Mouse (Mus musculus) neural tube, embryonic 11.5 days (tissue): ENCODE measurements around the gene Alkbh4. TPM values are rescaled to one million over a fixed set of nuclear protein-coding genes. Genes with fewer than 3 reads are reported as not detected.

Experiments used
- ATAC-seq: fragments of 200-750 bp; cut with Nextera tagmentation; 2 replicates; pipeline ENCODE4 v1.8.0; 2017; ENCODE audit warnings: moderate number of reproducible peaks, mild to moderate bottlenecking, moderate TSS enrichment, moderate library complexity; ENCODE audit not compliant: insufficient read depth, low FRiP score, low TSS enrichment
- DNase-seq: peaks from one replicate; pipeline ENCODE4 v3.0.0-alpha.2; 2015; ENCODE audit warnings: low spot score
- H3K27ac ChIP-seq: fragments of 300-500 bp; sonication (generic); 2 replicates; pipeline ENCODE4 v1.5.1; 2014; ENCODE audit warnings: low read depth, mild to moderate bottlenecking, low read length
- H3K27me3 ChIP-seq: fragments of 300-500 bp; sonication (generic); 2 replicates; pipeline ENCODE4 v1.6.1; 2014; ENCODE audit warnings: mild to moderate bottlenecking, low read length, mixed read lengths; ENCODE audit not compliant: control insufficient read depth, insufficient read depth
- H3K36me3 ChIP-seq: fragments of 300-500 bp; sonication (generic); 2 replicates; pipeline ENCODE4 v1.6.1; 2014; ENCODE audit warnings: mild to moderate bottlenecking, low read length, moderate library complexity, mixed read lengths; ENCODE audit not compliant: control insufficient read depth, insufficient read depth
- H3K4me1 ChIP-seq: fragments of 300-500 bp; sonication (generic); 2 replicates; pipeline ENCODE4 v1.6.1; 2014; ENCODE audit warnings: low read length, mixed read lengths; ENCODE audit not compliant: control insufficient read depth, insufficient read depth
- H3K4me2 ChIP-seq: fragments of 300-500 bp; sonication (generic); 2 replicates; pipeline ENCODE4 v1.6.1; 2014; ENCODE audit warnings: low read depth, mild to moderate bottlenecking, moderate library complexity
- H3K4me3 ChIP-seq: fragments of 300-500 bp; sonication (generic); 2 replicates; pipeline ENCODE4 v1.5.1; 2014; ENCODE audit warnings: low read depth, low read length
- H3K9ac ChIP-seq: fragments of 300-500 bp; sonication (generic); 2 replicates; pipeline ENCODE4 v1.6.1; 2014; ENCODE audit warnings: mild to moderate bottlenecking, low read length
- H3K9me3 ChIP-seq: fragments of 300-500 bp; sonication (generic); 2 replicates; pipeline ENCODE4 v1.6.1; 2016; ENCODE audit warnings: low read length; ENCODE audit not compliant: control insufficient read depth
- WGBS: fragments of 180-500 bp; shearing (Covaris S2); extraction: QIAGEN DNeasy Blood & Tissue Kit; methylation state at CpG from one replicate; pipeline ENCODE4 v1.1.7; 2014; 5-methylcytosine and 5-hydroxymethylcytosine counted together
- polyA plus RNA-seq: library from polyadenylated mRNA; unstranded; fragments of >200 nt; fragmentation: Nextera tagmentation; extraction: Ambion mirVana; gene quantifications from 2 replicates; pipeline ENCODE4 v1.2.1, GENCODE M21; 2014

Gene Alkbh4
- polyA plus RNA-seq, 1 experiment from 2014 or later, result 21.1 TPM

DNA sequence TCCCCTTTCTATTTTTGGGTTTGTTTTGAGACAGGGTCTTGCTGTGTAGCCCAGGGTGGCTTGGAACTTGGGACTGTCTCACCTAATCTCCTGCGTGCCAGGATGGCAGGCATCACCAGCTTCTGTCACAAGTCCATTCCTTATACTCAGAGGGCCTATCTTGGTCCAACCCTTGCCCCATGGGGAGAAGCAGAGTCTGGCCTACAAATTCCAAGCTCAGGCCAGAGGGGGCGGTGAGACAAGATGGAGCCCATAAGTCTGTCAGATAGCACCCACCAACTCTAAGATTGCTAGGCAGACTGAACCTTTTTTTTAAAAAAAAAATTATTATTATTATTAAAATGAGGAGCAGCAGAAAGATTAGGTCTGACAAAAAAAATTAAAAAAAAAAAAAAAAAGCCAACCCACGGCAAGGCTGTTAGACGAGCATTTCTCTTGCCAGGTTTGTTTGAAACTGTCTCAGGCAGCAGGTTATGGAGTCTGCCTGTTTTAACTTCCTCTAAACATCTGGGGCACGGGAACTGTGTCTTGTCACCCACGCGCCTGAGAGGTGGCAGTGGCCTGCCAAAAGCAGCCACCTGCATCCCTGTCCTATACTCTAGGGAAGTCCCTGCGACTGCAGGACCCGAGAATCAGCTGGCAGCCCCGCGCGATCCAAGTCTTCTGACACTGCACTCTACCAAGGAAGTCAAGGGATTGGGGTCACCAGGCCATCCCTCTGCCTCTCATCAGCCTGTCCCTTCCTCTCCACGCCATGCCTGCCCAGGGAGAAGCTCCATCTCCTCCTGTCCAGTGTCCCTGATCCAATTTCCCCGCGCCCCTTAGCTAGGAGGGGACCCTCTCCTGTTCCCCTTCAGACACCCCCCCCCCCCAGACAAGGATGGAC lies 33.9 kb downstream of the Alkbh4 start:
- ATAC-seq (peak; percentile 67), DNase-seq (peak; percentile 58)
- H3K27ac ChIP-seq, result peak overlapping the region; percentile 27; the same call in 1 of the 2 replicates
- peak overlapping the region; percentile 90 for H3K4me2 ChIP-seq
- H3K4me1 ChIP-seq, result peaks cover 8% of the 10 kb centered on the region; the same call in 1 of the 2 replicates
- no peaks in the 10 kb centered on the region for H3K36me3 ChIP-seq
- H3K27me3 ChIP-seq, result no peaks in the 10 kb centered on the region
- H3K9me3 ChIP-seq, result no peaks in the 10 kb centered on the region
- H3K9ac ChIP-seq, result peak overlapping the region; percentile 63
- H3K4me3 ChIP-seq, result peak overlapping the region; percentile 53
- WGBS, result 18% methylated on average over 15 of the region's 15 CpGs

DNA sequence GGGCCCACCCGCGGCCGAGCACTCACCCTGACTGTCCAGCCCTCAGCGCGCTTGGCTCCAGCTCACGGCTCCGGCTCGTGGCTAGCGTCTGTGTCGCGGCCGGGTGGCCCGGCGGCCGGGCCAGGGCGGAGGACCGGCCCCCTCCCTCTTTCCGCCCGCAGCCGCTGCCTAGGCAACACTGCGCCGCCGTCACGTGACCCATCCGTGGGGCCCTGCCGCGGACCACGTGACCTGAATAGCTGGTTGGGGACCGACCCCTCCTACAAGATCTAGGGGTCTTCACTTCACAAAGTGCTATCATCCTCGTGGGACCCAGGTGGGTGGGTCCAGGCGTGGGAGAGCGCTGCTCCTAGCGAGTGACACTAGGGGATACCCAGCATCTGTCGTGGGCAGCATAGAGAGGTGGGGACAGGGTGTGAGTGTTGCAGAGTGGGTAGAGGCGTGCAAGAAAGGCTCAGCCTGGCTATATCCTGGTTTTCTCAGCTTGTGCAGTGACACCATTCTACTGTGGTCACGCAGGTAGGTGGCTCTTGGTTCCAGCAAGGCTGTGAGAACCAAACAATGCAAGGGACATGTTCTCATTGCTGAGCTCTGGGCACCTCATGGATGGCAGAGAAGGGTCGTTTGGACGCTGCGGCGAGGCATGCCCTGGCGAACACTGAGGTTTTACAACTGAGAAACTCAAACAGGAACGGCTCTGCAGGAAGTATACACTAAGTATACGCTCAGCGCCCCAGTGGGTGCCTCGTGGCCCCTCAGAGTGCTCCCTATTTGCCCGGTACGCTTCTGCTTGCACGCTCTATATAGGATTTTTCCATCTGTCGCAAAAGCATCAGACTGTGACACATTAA lies 34.8 kb downstream of the Alkbh4 start, which contains the start of gene Orai2:
Orai2 (minus strand) TSS at position 202 of the 851 bp plus-strand sequence.
- Histone ChIP-seq H3K4me3 (peak within 1 kb of the TSS; percentile 53), H3K27me3 (no peaks in the 10 kb centered on the region), H3K4me1 (peaks cover 8% of the 10 kb centered on the region; the same call in 1 of the 2 replicates), H3K9me3 (no peaks in the 10 kb centered on the region), H3K27ac (peak within 1 kb of the TSS; percentile 27; the same call in 1 of the 2 replicates), H3K9ac (peak within 1 kb of the TSS; percentile 63), H3K36me3 (no peaks in the 10 kb centered on the region), H3K4me2 (peak within 1 kb of the TSS; percentile 90)
- ATAC-seq (peak; percentile 88), DNase-seq (peak; percentile 87)
- 8% methylated on average over 42 of the region's 49 CpGs for WGBS

DNA sequence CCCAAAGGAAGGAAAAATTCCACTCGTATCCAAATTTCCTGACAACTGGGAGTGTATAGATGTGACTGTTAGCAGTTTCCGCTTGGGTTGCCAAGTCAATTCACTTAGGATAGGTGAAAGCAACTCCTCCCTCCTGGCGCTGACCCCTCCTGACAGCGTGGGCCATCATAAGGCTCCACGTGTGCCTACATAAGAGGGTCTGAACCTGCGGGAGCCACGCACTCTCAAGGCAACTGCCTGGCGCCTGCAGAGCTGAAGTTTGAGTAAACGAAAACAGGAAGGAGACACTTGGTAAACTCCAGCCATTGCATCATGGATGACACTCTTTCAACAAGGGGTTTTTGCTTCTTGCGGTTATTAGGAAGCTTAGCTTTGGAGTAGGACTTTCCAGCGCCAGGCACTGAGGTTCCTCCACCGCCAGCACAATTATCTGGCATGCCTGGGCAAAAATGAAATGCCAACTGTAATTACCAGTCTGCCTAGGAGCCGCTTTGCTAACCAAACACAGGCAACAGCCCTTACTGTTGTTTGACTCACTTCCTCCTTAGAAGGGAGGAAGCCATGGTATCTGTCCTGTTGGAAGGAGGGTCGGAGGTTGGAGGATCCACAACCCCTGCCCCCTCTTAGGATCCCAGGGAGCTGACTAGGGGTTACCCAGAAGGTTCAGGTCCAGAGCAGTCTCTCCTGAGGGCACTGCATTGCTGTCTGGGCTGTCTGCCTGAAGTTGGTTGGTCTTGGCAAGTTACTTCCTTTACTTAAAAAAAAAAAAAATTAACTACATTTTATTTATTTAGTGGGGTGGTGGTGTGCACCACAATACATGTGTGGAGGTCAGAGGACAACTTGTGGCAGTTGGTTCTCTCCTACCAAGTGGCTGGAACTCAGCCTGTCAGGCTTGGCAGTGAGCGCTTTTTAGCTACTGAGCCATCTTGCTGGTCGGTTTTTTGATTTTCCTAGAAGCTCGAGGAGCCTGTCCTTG lies 35.7 kb downstream of the Alkbh4 start:
- ATAC-seq (no peak), DNase-seq (no peak)
- peak overlapping the region; percentile 90 for H3K4me2 ChIP-seq
- peak overlapping the region; percentile 53; the same call in 1 of the 2 replicates for H3K4me3 ChIP-seq
- no peaks in the 10 kb centered on the region for H3K36me3 ChIP-seq
- peak overlapping the region; percentile 63; the same call in 1 of the 2 replicates for H3K9ac ChIP-seq
- WGBS, result 42% methylated on average over 17 of the region's 17 CpGs
- H3K9me3 ChIP-seq, result no peaks in the 10 kb centered on the region
- H3K4me1 ChIP-seq, result peaks cover 8% of the 10 kb centered on the region; the same call in 1 of the 2 replicates
- no peaks in the 10 kb centered on the region for H3K27me3 ChIP-seq
- H3K27ac ChIP-seq, result no peak overlapping the region

DNA sequence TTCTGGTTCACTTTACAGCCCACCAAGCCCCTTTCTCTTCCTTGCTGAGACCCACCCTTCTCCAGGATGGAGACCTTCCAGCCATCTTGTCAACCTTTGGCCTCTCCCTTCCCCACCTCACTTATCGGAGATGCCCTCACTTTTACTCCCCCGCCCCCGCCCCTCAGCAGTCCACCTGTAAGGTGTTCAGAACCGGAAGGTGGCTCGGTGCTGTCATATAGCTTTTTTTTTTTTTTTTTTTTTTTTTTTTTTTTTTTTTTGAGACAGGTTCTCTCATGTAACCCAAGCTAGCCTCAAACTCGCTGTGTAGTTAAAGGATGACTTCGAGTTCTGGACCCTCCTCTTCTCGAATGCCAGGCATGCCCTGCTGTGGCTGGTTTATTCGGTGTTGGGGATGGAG lies 37.0 kb downstream of the Alkbh4 start:
- Histone ChIP-seq H3K4me1 (peaks cover 8% of the 10 kb centered on the region; the same call in 1 of the 2 replicates), H3K27me3 (no peaks in the 10 kb centered on the region), H3K9me3 (no peaks in the 10 kb centered on the region), H3K9ac (no peak overlapping the region), H3K4me3 (no peak overlapping the region), H3K27ac (no peak overlapping the region), H3K4me2 (no peak overlapping the region), H3K36me3 (no peaks in the 10 kb centered on the region; the same call in 1 of the 2 replicates)
- ATAC-seq (no peak), DNase-seq (no peak)
- WGBS, result 85% methylated on average over 9 of the region's 9 CpGs

DNA sequence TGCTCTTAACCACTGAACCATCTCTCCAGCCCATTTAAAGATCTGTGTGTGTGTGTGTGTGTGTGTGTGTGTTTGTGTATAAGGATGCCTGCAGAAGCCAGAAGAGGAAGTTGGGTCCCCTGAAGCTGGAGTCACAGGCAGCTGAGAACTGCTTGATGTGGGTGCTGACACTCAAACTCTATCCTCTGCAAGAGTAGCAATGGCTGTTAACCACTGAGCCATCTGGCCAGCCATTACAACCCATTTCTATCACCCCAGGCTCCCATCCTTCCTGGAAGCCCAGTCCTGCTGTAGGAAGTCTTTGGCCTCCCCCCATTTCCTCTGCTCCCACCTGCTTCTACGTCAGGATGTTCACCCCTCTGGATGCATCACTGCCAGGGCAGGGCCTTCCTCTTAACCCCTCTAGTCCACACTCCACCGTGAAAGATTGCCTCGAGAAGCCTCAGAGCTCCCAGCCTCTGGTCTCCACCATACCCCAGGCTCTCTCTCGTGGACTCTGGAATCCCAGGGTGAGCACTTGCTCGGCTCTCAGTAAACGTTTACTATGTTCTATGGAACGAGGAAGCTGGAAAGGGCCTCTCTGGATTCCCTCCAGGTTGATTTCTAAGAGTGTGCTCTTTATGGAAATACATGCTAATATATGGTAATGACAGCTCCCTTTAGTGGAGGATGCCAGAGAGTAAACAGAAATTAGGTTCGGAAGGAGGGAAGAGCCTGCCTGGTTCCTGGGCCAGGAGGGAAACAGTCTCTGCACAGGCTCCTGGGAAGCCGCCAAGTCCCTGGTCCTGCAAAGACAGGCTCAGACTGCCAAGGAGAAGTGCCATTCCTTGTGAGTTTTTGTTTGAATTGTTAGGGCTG lies 37.9 kb downstream of the Alkbh4 start:
- DNase-seq, result no peak

DNA sequence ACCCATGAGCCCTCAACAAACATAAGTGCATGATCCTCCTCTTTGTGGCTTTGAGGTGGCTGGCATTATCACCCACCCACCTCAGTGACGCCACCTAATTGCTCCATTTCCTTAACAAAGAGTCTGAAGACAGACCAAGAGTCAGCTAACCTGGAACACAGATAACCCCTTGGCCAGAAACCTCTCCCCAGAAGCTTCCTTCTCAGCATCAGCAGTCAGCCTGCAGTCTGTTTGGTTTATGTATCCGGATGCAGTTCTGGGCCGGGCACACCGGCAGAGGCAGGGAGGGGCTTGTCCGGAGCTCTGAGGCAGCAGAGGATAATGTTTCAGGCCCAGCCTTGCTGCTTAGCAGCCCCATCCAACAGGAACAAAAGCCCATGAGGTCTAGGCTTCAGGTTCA lies 43.6 kb downstream of the Alkbh4 start:
- ATAC-seq (no peak), DNase-seq (no peak)
- WGBS, result 72% methylated on average over 5 of the region's 5 CpGs
- Histone ChIP-seq H3K27me3 (no peaks in the 10 kb centered on the region), H3K4me1 (no peaks in the 10 kb centered on the region), H3K9ac (no peak overlapping the region), H3K9me3 (no peaks in the 10 kb centered on the region), H3K36me3 (peaks cover 14% of the 10 kb centered on the region), H3K4me3 (no peak overlapping the region), H3K4me2 (no peak overlapping the region), H3K27ac (no peak overlapping the region)

More for the DNA sequence above, 37.9 kb downstream of the Alkbh4 start:
- no peaks in the 10 kb centered on the region for H3K9me3 ChIP-seq
- H3K9ac ChIP-seq, result no peak overlapping the region; the same call in 1 of the 2 replicates
- H3K27me3 ChIP-seq, result no peaks in the 10 kb centered on the region
- no peak overlapping the region for H3K27ac ChIP-seq
- WGBS, result 59% methylated on average over 9 of the region's 9 CpGs
- peaks cover 8% of the 10 kb centered on the region; the same call in 1 of the 2 replicates for H3K4me1 ChIP-seq
- H3K4me3 ChIP-seq, result no peak overlapping the region
- H3K36me3 ChIP-seq, result no peaks in the 10 kb centered on the region; the same call in 1 of the 2 replicates
- H3K4me2 ChIP-seq, result no peak overlapping the region
- no peak for ATAC-seq

DNA sequence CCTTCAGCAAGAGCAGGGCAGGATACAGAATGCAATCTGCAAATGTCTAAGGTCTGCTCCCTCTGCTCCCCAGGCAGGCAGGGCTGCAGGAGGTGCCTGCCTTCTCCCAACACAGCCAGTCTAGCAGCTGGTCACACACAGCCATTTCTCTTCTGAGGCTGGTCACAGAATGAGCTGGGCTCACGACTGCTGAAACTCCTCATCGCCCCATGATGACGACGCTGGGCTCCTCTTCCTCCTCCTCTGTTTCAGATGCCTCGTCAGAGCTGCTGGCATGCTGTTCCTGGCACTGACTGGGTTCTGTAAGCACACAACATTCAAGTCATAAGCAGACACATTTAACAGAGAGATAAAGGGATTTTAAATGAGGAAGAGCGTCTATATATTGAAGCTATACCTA lies 45.3 kb downstream of the Alkbh4 start:
- ATAC-seq (no peak), DNase-seq (no peak)
- peaks cover 14% of the 10 kb centered on the region for H3K36me3 ChIP-seq
- H3K27ac ChIP-seq, result no peak overlapping the region
- no peak overlapping the region for H3K4me2 ChIP-seq
- H3K27me3 ChIP-seq, result no peaks in the 10 kb centered on the region
- H3K4me3 ChIP-seq, result no peak overlapping the region
- 89% methylated on average over 6 of the region's 6 CpGs for WGBS
- H3K9ac ChIP-seq, result no peak overlapping the region
- H3K9me3 ChIP-seq, result no peaks in the 10 kb centered on the region
- no peaks in the 10 kb centered on the region for H3K4me1 ChIP-seq
